Mouse (Mus musculus) lung, postnatal 25 days (tissue): ENCODE data around the gene Bri3bp.
"Not testable (repeated sequence)": the region's sequence is repeated elsewhere in the genome, so short reads cannot be mapped to it uniquely, and the experiment has no call there.

ENCODE experiments used
- DNase-seq: peaks from one replicate; pipeline ENCODE4 v3.0.0; 2022; ENCODE audit warnings: low spot score

Bri3bp gene

DNA sequence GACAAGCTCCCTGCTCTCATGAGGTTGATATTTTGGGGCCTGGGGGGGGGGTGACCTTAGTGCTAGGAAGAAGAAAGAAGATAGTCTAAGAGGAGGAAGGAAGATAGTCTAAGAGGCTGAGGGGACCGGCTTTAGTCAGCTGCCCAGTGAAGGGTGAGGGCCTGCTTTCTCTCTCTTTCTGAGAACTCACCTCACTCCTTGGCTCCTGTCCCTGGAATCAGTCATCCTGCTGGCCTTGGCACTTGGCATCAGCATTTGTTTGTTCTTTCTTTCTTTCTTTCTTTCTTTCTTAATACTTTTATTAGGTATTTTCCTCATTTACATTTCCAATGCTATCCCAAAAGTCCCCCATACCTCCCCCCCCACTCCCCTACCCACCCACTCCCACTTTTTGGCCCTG, 44.7 kb downstream of the Bri3bp start:
- DNase-seq = no peak

DNA sequence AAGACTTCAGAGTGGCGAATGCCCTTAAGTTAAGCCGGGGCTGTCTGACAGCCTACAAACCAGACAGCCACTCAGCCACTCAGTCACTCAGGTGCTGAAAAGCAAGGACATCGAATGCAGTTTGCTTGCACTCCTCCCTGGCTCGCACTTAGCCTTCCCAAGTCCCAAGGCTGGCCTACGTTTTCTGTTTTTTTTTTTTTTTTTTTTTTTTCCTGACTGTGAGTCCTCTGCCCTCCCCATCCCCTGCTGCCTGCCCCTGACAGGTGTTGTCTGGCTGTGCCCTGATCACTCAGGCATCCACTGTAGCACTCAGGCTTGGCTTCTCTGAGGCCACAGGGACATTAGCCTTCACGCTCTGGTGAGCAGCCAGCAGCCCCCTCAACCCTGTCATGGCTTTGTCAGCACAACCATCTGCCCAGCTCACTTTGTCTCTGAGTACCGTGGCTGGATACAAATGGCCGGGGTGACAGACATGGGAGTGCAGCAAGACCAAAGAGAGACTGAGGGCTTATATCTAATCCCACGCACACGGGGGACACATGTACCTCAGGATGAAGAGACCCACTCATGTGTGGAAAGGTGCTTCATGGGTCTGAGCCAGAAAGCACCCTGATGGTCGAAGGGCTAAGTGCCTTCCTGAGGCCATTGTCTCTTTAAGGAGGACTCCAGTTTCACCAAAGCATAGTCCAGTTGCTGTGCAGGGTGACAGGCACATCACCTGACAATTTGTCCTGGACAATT, 46.2 kb downstream of the Bri3bp start:
- no peak for DNase-seq

GRCm38 (mm10) chr5:125488116-125488455, 46.7 kb downstream of the Bri3bp start:
- no peak for DNase-seq

DNA sequence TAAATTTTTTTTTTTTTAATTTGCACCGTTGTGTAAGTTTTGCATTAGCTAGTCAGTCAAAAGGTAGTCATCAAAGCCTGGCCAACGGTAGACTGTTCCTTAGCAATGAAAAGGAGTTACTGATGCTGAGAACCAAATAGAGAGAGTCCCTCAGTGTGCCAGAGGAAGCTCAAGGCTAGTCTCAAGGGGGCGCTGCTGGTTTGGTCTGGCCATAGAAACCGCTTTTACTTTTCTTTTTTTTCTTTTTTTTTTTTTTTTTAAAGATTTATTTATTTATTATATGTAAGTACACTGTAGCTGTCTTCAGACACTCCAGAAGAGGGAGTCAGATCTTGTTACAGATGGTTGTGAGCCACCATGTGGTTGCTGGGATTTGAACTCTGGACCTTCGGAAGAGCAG, 47.6 kb downstream of the Bri3bp start:
- not testable (repeated sequence) for DNase-seq

DNA sequence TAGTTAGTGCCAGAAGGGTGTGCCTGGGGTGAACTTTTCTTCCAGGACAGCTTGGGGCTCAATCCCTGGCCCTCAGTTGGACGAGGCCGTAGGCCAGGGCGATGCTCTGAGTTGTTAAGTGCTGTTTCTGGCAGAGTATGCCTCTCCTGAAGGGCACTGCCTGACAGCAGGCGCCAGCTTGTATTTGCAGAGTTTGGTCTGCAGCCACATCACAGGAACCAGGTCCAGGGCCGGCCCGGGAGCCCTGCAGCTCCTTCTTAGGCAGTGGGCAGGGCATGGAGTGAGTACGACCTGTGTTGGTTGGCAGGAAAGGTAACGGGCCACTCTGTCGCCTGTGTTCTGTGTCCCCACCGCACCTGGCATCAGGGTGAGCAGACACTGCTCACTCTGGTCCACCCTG, 49.7 kb downstream of the Bri3bp start:
- no peak for DNase-seq

- DNase-seq = no peak
Measured at GRCm38 (mm10) chr5:125492379-125493092, 51.2 kb downstream of the Bri3bp start.

DNA sequence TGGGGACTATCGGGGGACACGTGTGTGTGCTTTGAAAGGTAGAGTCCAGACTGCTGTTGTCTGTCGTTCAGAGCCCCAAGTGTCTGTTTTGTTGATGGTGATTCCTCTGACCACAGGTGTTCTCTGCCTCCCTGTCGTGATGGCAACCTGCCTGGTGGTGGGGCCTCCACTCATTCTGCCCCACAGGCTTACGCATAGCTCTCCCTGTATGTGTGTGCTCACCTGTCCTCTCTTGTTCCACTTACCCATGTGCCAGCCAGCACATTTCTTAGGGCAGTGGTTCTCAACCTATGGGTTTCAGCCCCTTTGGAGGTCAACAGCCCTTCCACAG, 51.7 kb downstream of the Bri3bp start:
- DNase-seq = no peak

DNA sequence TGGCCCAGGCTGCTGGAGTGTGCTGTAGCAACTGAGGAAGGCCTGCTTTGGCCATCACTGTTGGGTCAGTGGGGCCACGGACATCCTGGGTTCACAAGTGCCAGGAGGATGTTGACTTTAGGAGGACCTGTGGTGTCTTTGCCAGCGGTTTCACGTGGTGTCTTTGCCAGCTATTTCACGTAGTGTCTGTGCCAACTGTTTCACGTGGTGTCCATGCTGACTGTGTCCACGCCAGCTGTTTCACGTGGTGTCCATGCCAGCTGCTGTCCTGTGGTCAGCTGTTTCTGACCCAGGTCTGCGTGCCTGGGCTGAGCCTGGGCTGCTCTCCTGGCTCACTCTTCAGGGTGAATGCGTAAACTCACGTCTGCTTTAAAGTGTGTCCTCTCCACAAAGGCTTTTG, 54.3 kb downstream of the Bri3bp start:
- DNase-seq = no peak

DNA sequence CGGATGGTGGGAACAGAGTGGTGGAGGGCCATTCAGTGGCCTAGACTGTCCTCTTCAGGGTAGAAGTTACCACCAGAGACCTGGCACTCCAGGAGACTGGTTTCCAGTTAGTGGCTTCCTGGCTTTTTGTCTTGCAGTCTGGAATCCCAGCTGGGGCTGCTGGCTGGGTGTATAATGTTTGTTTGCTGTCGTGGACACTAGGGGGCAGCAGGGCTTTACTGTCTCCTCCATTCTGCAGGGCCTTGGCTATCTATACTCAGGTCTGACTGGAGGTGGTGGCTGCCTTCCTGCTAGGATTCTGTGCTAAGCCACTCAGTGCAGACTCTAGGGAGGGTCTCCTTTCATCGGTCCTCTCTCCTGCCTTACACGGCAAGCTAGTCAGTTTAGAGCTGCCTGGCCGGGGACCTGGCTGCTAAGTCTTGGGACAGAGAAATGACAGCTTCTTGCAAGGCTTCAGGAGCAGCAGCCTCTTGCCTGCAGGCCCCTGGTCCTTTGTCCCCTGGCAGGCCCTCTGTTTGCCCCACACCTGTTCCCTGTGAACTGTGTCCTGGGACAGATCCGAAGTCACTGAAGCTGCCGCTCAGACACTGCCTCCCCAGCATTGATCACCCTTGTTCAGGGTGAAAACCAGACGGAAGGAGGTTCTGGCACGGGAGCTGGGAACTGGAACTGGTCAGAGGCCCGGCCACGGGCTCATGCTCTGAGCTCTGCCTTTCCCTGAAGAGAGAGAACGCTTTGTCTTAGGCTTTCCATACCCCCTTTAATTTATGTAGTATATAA, 56.6 kb downstream of the Bri3bp start:
- DNase-seq = peak; percentile 28

DNA sequence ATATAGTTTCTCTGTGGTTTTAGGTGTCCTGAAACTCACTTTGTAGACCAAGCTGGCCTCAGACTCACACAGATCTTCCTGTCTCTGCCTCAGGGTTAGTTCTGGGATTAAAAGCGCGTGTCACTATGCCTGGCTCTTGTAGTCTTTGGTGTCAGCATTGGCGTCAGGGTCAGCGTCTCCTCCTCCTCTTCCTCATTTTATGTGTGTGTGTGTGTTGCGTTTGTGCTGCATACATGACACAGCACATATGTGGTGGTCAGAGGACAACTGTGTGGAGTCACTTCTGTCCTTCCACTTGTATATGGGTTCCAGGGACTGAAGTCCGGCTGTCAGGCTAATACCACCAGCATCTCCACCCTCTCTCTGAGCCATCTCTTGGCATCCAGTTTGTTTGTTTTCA, 60.1 kb downstream of the Bri3bp start:
- no peak for DNase-seq

DNA sequence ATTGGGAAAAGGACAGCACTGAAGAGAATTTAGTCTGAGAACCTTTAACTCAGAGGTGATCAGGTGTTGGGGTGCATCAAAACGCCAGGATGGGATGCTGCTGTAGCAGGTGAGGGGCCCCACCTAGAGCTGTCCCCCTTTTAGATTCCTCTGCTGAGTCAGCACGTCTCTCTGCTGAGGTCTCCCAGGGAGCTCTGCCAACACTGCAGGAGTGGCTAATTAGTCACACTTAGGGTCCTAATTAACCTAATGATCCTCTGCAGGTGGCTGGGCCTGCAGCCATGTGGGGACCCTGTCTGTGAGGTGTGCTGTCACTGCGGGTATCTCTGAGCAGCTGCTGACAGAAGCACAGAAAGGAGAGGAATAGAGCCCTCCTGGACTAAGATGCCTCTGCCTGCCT, 60.8 kb downstream of the Bri3bp start:
- no peak for DNase-seq

DNA sequence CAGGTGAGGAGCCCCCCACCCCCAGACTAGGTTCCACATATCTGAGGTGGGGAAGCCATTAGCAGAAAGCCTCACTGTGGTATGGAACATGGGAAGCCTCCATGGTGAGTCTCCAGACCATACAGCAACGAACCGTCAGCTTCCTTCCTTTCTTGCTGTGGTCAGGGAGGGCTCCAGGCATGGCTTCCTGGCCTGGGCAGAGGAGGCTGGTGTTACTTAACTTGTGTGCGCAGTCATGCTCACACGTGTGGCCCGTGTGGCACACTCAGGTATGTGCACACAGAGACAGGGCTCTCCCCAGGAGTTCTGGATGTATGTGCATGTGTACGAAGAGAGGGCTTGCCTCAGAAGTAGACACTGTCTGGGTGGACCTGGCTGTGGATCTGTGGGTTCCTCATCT, 62.3 kb downstream of the Bri3bp start:
- no peak for DNase-seq

DNA sequence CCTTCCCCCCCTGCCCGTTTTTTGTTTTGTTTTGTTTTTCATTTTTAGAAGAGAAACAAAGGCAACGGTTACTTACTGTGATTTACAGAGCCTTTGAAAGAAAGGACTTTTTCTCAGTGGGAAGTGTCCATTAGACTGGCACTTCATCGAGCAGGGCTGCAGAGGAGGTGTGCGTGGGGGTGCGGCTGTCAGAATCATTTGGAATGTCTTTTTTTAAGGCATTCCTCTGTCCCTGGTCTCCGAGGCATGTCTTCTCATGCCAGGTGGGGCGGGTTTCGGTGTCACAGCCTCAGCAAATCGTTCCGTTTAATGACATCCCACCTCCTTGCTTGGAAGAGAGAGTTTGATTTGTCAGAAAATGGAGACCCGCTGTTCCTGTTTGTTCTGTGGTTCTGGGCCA, 63.3 kb downstream of the Bri3bp start:
- DNase-seq = no peak

DNA sequence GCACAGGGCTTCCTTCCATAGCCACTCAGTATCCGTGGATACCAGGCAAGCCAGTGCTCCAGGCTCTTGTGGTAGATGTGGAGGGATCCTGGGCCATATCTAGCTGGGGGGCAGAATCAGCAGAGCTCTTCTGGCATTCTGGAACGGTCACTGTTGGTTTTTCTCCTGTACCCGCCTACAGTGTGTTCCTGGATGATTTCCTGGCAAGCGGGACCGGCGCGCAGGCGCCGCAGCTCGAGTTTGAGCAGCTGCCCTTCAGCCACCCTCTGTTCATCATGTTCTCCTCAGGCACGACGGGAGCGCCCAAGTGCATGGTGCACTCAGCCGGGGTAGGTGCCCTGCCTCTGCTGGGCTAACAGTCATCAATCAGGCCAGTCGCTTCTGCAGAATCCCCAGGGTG, 64.6 kb downstream of the Bri3bp start:
- DNase-seq = no peak

DNA sequence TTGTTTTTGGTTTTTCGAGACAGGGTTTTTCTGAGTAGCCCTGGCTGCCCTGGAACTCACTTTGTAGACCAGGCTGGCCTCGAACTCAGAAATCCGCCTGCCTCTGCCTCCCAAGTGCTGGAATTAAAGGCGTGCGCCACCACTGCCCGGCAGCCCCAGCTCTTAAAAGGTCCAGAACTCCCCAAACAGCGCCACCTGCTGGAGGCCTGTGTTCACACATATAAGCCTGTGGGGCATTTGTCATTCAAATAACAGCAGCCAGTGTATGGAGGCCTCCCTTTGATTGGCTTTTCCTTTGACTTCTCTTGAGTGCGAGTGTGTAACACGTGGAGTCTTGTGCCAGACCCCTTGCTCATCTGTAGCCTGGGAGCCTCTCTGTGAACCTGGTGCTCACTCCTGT, 66.2 kb downstream of the Bri3bp start:
- no peak for DNase-seq

- DNase-seq = no peak
Measured at GRCm38 (mm10) chr5:125508006-125508405, 66.6 kb downstream of the Bri3bp start.

DNA sequence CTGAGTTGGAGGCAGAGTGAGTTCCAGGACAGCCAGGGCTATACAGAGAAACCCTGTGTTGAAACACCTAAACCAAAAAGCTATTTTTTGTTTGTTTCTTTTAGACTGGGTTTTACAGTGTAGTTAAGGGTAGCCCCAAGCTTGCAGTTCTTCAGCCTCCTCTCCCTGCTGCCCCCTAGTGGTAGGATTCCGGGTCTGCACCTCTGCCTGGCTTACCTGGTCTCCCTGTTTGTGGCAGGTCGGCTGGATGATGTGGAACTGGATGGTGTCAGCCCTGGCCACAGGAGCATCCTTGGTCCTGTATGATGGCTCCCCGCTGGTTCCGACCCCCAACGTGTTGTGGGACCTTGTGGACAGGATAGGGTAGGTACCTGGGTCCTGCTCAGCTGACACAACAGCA, 68.2 kb downstream of the Bri3bp start:
- peak; percentile 38 for DNase-seq
